Mouse (Mus musculus): ENCODE results near the gene Syne4.

DNA sequence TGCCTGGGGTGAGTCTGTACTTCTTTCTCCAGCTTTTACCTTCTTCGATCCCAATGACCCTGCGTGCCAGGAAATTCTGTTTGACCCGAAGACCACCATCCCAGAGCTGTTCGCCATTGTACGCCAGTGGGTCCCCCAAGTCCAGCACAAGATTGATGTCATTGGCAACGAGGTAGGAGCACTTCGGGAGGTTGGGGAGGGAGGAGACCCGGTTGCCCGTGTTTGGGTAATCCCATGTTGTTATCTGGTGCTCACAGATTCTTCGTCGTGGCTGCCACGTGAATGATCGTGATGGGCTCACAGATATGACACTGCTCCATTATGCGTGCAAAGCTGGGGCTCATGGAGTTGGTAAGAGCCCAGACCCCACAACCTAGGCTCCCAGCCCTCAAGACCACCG lies 17.8 kb upstream of the Syne4 start:
- TF ChIP-seq POLR2A (IDR thresholded peaks at IDR 0.05; ENCODE audit: insufficient read depth, low read length), result no peak
- TF ChIP-seq CTCF (IDR thresholded peaks at IDR 0.05; ENCODE audit: low read depth, low read length), result no peak
- no peak for TF ChIP-seq EP300 (IDR thresholded peaks at IDR 0.05; ENCODE audit: insufficient read depth, low read depth, low read length)
